Mouse (Mus musculus) gonadal fat pad, adult 2 months (tissue): ENCODE data around the gene Haus5. TPM values are rescaled to one million over a fixed set of nuclear protein-coding genes. Genes with fewer than 3 reads are reported as not detected.
A peak's percentile ranks its signal among the peaks of the same experiment; 100 is the strongest.

ENCODE experiments used
- DNase-seq: peaks from one replicate; pipeline ENCODE4 v3.0.0-alpha.2; 2012; ENCODE audit warnings: low read depth
- polyA plus RNA-seq: library from polyadenylated mRNA; depleted of rRNA; stranded (reverse); fragments of >200 nt; gene quantifications from 2 replicates; pipeline ENCODE4 v1.2.3, GENCODE M21; 2012; rRNA removed

Gene Haus5
- polyA plus RNA-seq, 1 experiment, result 9.7 TPM

DNA sequence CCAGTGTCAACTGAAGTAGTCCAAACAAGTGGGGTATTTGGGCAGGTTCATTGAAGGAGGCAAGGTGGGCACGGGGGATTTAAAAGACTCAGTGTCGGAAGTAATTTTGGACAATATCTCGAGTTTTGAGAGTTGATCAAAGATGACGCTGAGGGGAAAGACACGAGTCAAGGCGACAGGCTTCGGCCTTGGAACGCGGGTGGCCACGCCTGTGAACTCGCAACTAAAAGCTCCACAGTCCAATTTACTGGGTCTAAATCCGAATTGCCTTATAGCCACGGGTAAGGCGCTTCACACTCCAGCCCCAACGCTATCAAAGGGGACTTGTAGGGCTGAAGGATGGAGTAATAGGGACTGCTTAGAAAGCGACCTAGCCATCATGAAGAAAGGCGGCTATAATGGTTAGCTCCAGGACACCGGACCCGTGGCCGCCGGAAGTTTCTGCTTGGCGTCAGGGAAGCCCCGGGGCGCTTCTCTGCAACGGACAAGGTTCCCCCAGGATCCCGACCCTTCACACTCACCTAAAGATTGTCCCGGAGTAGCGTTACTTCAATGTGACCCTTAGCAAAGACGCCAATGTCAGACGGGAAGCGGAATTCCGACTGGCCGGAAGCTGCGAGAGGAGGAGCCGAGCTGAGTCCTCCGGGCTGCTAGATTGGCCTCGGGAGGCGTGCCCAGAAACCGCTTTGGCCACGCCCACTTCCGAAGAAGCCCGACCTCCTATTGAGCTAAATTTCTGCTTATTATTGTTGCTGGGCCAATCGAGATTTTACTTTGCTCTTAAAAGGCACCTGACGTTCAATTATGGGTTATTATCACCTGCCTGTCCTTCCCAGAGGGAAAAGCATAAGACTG is 39.0 kb downstream of the Haus5 start, which contains the start of gene Cox6b1:
Cox6b1 (minus strand) TSS at position 622 of the 855 bp plus-strand sequence.
- peak; percentile 50 for DNase-seq

DNA sequence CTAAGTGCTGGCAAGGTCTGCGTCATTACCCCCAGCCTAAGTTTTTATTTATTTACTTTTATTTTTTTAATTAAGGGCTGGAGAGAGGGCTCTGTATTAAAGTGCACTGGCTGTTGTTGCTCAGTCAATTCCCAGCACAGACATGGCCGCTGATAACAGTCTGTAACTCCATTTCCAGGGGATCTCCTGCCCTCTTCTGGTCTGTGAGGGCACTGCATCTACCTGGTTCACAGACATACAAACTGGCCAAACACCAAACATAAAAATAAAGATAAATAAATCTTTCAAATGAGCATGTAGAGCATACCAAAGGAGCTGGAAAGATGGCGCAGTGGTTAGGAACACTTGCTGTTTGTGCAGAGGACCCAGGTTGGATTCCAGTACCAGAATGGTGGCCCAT is 45.6 kb downstream of the Haus5 start:
- DNase-seq, result no peak

DNA sequence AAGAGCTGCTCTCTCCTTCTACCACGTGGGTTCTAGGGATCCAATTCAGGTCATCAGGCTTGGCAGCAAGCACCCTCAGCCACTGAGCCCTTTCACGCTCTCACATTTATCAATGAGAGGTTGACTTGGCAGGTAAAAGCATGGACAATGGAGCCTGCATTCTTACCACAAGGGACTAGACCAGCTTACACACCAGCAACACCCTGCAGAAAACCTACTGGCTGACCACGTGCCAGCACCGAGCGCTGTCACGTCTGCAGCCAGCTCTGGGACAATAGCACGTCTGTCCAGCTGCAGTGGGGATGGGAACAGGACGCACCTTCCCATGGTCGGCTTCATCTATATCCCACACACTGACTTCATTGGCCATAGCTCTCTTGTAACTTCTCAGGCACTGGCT is 46.1 kb downstream of the Haus5 start:
- DNase-seq, result no peak

DNA sequence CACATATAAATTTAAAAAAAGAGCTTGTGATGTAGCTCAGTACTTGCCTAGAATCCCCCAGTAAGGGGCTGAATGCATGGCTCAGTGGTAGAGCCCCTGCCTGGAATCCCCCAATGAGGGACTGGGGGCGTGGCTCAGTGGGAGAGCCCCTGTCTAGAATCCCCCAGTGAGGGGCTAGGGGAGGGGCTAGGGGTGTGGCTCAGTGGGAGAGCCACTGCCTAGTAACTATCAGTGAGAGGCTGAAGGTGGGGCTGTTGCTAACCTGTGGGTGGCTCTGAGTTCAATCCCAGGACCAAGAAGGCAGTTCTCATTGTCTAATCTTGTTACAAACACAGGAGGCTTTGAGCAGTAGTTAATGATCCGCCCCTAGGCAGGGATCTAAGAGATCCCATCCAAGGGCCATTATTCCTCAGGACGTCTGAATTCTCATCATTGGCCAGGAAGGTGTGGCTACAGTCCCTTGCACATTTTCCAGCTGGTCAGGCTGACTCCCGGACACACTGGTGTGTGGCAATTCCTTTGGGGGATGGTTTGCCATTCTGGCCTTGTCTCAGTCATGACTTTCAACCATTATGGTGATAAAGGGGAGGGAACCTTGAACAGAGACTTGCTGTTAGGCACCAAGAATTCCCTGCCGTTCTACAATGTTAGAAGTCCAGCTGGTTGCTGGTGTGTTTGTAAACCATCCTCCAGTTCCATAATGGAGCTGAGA is 49.6 kb downstream of the Haus5 start:
- DNase-seq, result peak; percentile 14

DNA sequence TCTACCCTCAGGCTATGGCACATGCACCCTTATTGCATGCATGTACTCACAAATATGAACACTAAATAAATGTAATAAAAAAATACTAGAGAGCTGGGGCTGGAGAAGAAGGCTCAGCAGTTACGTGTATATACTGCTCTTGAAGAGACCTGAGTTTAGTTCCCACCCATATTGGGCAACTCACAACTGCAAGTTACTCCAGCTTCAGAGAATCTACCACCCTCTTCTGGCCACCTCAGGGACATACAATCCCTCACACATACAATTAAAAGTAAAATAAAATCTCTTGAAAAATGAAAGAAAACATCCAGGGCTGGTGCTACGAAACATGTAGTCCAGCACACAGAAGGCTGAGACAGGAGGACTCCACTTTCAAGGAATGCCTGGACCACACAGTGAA is 50.3 kb downstream of the Haus5 start:
- no peak for DNase-seq

DNA sequence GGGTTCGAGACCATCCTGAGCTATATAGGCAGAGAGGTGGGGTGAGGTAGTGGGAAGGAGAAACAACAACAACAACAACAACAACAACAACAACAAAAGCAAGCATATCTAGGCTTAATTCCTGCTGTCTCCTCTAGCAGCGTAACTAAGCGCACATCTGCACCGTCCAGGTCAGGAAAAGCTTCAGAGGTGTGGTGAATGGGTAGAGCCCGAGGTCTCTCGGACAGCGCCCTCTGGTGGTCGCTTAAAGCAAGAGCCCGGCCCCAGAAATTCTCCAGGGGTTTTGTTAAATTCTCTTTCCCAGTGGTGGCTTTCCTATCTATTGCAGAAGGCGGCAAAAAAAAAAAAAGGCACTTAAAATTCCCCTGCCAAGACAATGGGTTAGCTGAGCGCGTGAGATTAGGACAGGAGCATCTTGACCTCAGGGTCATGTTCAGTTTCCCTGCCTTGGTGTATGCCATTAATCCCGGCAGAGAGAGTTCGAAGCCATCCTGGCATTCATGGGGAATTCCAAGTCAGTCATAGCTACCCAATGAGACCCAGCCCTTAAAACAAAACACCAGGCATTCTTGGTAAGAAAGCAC is 51.2 kb downstream of the Haus5 start:
- no peak for DNase-seq

DNA sequence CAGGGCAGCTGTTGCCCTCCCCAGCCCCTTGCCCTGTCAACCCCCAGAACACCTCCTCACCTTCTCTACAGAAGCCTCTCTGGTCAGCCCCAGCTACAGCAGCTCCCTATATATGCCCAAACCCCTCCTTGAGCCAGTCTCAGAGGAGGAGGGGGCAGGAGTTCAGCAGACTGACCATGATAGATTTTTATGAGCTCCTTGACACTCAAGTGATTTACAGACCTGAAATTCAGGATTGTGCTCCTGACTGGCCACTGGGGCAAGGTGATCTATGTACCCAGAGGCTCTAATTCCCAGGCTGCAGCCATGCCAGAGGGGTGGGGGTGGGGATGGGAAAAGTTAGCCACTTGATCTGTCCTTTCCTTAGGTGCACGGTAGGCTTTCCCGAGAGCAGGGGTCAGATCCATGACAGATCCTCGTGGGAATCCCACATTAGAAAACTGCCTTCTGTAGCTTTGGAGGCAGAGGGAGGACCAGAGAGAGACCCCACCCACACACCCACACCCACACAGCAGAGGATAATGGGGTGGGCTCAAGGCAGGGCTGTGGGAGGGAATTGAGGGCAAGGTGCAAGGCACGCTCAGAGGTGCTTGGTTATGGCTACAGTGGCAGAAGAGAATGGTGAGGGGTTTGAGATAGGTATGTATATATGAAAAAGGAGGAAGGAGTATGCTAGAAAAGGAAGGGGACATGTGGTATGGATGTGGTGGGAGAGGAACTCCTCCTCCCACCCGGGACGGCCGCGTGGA is 52.0 kb downstream of the Haus5 start, which contains the start of gene Upk1a:
Upk1a (minus strand) TSS at position 194 of the 749 bp plus-strand sequence.
- DNase-seq, result no peak

DNA sequence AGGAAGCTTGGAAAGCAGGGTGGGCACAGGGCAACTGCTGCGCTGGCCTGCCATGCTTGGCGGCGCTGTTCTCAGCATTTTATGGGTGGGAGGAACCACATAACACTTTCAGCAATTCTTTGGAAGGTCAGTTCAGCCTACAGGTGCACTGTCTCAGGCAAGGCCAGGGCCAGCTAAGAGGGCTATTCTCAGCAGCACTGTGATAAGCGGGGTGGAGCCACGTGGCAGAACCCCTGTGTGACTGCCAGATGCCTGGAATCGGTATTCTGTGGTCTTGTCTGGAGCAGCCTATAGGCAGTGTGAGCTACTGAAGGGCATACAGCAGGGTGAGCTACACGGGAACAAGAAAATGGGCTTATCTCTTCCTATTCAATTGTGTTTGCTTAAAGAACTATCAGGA is 54.8 kb downstream of the Haus5 start:
- no peak for DNase-seq

DNA sequence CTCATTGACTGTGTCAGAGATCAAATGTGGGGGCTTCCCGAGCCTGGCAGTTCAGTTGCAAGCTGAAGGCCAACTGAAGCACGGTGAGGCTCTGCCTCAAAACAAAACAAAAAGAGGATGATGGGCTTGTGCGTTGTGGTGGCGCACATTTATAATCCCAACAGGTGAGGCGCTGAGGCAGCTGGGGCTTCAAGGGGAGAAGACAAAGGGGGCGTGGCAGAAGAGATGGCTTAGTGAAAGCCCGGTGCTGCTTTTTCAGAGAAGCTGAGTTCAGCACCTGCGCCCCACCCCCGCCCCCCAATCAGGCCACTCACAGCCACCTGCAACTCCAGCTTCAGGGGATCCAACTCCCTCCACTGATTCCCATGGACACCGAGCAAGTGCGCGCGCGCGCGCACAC is 56.3 kb downstream of the Haus5 start:
- DNase-seq, result no peak

DNA sequence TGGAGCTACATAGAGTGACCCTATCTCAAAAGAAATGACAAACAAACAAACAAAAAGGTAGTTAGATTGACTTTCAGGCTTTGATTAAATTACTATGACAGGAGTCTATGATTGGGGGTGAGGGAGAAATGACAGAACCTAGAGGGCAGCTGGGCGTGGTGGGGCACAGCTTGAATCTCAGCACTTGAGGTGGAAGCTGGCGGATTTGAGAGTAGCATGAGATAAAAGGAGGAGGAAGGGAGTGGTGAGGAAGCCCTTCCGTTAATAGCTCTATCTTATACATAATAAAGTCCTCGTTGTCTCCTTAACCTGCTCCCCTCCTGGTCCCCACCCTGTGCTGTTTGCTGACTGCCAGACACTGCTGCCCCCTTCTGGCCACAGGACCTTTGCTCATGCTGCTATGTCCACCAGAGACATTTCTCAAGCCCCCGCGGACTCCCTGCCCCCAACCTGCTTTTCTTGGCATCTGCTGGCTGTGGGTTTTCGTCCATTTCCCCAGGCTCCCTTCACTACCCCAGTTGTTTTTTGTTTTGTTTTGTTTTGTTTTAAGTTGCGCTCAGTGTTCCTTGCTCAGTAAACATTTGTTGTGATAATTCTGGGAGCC is 57.0 kb downstream of the Haus5 start:
- DNase-seq, result no peak

DNA sequence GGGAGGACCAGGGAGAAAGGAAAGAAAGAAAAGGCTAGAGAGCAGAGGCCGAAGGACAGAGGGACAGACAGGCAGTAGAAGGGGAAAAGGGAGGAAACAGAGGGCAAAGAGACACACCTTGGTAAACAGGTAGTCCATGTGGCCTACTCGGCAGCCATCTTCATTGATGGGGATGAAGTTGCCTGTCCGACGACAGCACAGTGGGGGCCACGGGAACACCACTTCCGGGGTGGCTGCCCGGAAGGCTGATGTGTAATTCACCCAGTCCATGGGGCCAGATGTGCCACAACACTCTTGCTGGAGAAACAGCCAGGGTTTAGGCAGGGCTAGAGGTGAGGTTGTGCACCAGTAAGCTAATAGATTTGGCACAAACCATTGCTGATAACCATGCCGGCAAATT is 59.9 kb downstream of the Haus5 start:
- no peak for DNase-seq

DNA sequence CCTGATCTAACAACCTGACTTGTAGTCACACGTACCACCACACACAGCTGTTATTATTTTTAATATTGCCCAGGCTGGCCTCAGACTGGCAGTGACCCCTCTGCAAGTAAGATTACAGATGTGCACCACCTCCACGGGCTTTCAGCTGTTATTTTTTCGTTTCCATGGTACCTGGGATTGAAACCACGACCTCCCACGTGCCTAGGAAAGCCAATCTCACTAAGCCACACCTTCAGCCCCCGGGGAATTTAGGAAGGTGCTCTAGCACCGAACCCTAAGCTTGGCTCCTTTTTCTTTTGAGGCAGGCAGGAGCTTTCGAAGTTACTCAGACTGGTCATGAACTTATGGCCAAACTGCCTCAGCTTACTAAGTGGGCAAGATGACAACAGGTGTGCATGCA is 60.4 kb downstream of the Haus5 start:
- DNase-seq, result no peak

Other genes starting within 250 kb of the Haus5 start
- 6.8 and 10.8 TPM in 2 replicates for gene Hcst, start 245.1 kb downstream of the Haus5 start, polyA plus RNA-seq
- gene Nfkbid, start 243.3 kb downstream of the Haus5 start, polyA plus RNA-seq, result 1.8 and 2.6 TPM in 2 replicates
- 2.5 and 5.4 TPM in 2 replicates for gene Aplp1, start 219.5 kb downstream of the Haus5 start, polyA plus RNA-seq
- gene Kirrel2, start 207.3 kb downstream of the Haus5 start, polyA plus RNA-seq, result not detected in 2 replicates
- gene Nphs1, start 206.7 kb downstream of the Haus5 start, polyA plus RNA-seq, result not detected in 2 replicates
- 0.19 and 0.20 TPM in 2 replicates for gene Prodh2, start 171.4 kb downstream of the Haus5 start, polyA plus RNA-seq
- gene Arhgap33, start 129.9 kb downstream of the Haus5 start, polyA plus RNA-seq, result 9.3 and 13.5 TPM in 2 replicates
- gene Hspb6, start 112.8 kb downstream of the Haus5 start, polyA plus RNA-seq, result 68.9 and 72.1 TPM in 2 replicates
- 13.3 and 13.9 TPM in 2 replicates for gene Proser3, start 112.7 kb downstream of the Haus5 start, polyA plus RNA-seq
- 28.9 and 31.8 TPM in 2 replicates for gene Lin37, start 105.2 kb downstream of the Haus5 start, polyA plus RNA-seq
- 46.8 and 55.9 TPM in 2 replicates for gene U2af1l4, start 101.7 kb downstream of the Haus5 start, polyA plus RNA-seq
- 1.4 and 1.6 TPM in 2 replicates for gene Gm49396, start 101.7 kb downstream of the Haus5 start, polyA plus RNA-seq
- gene Psenen, start 101.4 kb downstream of the Haus5 start, polyA plus RNA-seq, result 134 and 146 TPM in 2 replicates
- gene Igflr1, start 99.6 kb downstream of the Haus5 start, polyA plus RNA-seq, result 4.0 and 5.0 TPM in 2 replicates
- gene Kmt2b, start 76.3 kb downstream of the Haus5 start, polyA plus RNA-seq, result 37.4 and 45.6 TPM in 2 replicates
- 1.8 and 2.1 TPM in 2 replicates for gene Zbtb32, start 66.1 kb downstream of the Haus5 start, polyA plus RNA-seq
- 128 and 176 TPM in 2 replicates for gene Upk1a, start 52.1 kb downstream of the Haus5 start, polyA plus RNA-seq
- gene Cox6b1, start 38.8 kb downstream of the Haus5 start, polyA plus RNA-seq, result 518 and 792 TPM in 2 replicates
- gene Etv2, start 29.1 kb downstream of the Haus5 start, polyA plus RNA-seq, result not detected in 2 replicates
- gene Rbm42, start 14.7 kb downstream of the Haus5 start, polyA plus RNA-seq, result 46.1 and 54.3 TPM in 2 replicates
- 0.41 and 0.46 TPM in 2 replicates for gene Pmis2, start 6.6 kb upstream of the Haus5 start, polyA plus RNA-seq
- gene 2200002J24Rik, start 33.9 kb upstream of the Haus5 start, polyA plus RNA-seq, result 0.66 and 1.5 TPM in 2 replicates
- 80.5 and 104 TPM in 2 replicates for gene Atp4a, start 47.2 kb upstream of the Haus5 start, polyA plus RNA-seq
- gene Tmem147, start 64.5 kb upstream of the Haus5 start, polyA plus RNA-seq, result 216 and 270 TPM in 2 replicates
- 22.6 and 32.2 TPM in 2 replicates for gene Gapdhs, start 78.7 kb upstream of the Haus5 start, polyA plus RNA-seq
- 3.8 and 4.7 TPM in 2 replicates for gene Sbsn, start 86.5 kb upstream of the Haus5 start, polyA plus RNA-seq
- gene Dmkn, start 98.8 kb upstream of the Haus5 start, polyA plus RNA-seq, result 11.1 and 17.7 TPM in 2 replicates
- gene Krtdap, start 122.9 kb upstream of the Haus5 start, polyA plus RNA-seq, result 1.5 TPM in 1 of 2 replicates, not detected in the other
- gene Ffar2, start 158.8 kb upstream of the Haus5 start, polyA plus RNA-seq, result 45.9 and 62.5 TPM in 2 replicates
- gene Ffar3, start 191.2 kb upstream of the Haus5 start, polyA plus RNA-seq, result not detected in 2 replicates
- 0.04 and 0.05 TPM in 2 replicates for gene Ffar1, start 196.6 kb upstream of the Haus5 start, polyA plus RNA-seq
- gene Cd22, start 215.3 kb upstream of the Haus5 start, polyA plus RNA-seq, result 0.81 and 1.1 TPM in 2 replicates
- gene Mag, start 249.9 kb upstream of the Haus5 start, polyA plus RNA-seq, result 0.61 and 0.65 TPM in 2 replicates